Mouse (Mus musculus): ENCODE results near the gene Gramd4. TPM values are rescaled to one million over a fixed set of nuclear protein-coding genes. Genes with fewer than 3 reads are reported as not detected.

Gene Gramd4
- 13.8 and 15.2 TPM in 2 replicates for polyA plus RNA-seq (2015; fragmentation: Nextera tagmentation; extraction: Ambion mirVana)

GRCm38 (mm10) chr15:86057413-86057812, at the start of gene Gramd4:
TSS of gene Gramd4 (plus strand) at chr15:86057695.
- Histone ChIP-seq H3K4me2 (peak within 1 kb of the TSS; percentile 97), H3K27ac (peak within 1 kb of the TSS; percentile 28), H3K27me3 (replicated peaks) (no peaks in the 10 kb centered on the region), H3K9ac (peak within 1 kb of the TSS; percentile 29; the same call in 1 of the 2 replicates), H3K4me1 (peaks cover 41% of the 10 kb centered on the region), H3K4me3 (replicated peaks) (peak within 1 kb of the TSS; percentile 76), H3K9me3 (no peaks in the 10 kb centered on the region), H3K36me3 (no peaks in the 10 kb centered on the region)
- 27% methylated on average over 6 of the region's 6 CpGs for WGBS
- ATAC-seq (ENCODE audit: insufficient read depth, low FRiP score, low read depth), result no peak

- H3K4me3 ChIP-seq (replicated peaks), result no peak overlapping the region
- H3K27ac ChIP-seq, result no peak overlapping the region
- no peak for ATAC-seq (ENCODE audit: insufficient read depth, low FRiP score, low read depth)
- no peak overlapping the region for H3K4me2 ChIP-seq
- H3K9me3 ChIP-seq, result no peaks in the 10 kb centered on the region
- H3K27me3 ChIP-seq (replicated peaks), result no peaks in the 10 kb centered on the region
- no peaks in the 10 kb centered on the region for H3K36me3 ChIP-seq
- peaks cover 12% of the 10 kb centered on the region for H3K4me1 ChIP-seq
- 59% methylated on average over 2 of the region's 2 CpGs for WGBS
- no peak overlapping the region for H3K9ac ChIP-seq
These were observed 44.4 kb upstream of the Gramd4 start for GRCm38 (mm10) chr15:86013130-86013529.

DNA sequence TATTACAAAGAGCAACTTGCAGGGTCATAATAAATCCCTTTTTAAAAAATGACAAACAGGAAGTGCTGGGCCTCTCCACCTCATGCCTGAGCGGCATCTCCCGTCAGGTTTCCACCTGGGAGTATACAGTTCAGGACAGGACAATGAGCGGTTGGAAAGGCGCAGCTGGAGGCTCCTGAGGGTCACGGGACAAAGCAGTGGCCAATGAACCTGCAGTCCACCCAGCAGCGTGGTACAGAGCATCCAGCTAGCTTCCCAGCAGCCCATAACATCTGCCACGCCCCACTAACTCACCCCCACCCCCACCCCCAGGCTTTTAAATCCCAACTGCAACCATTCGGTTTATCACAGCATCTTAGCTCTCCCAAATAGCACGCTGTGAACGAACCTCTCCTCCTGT, 43.8 kb upstream of the Gramd4 start:
- 54% methylated on average over 10 of the region's 10 CpGs for WGBS
- no peak for ATAC-seq (ENCODE audit: insufficient read depth, low FRiP score, low read depth)
- Histone ChIP-seq H3K27ac (no peak overlapping the region), H3K36me3 (no peaks in the 10 kb centered on the region), H3K4me3 (replicated peaks) (no peak overlapping the region), H3K9ac (no peak overlapping the region), H3K4me1 (peaks cover 12% of the 10 kb centered on the region), H3K27me3 (replicated peaks) (no peaks in the 10 kb centered on the region), H3K4me2 (no peak overlapping the region), H3K9me3 (no peaks in the 10 kb centered on the region)

GRCm38 (mm10) chr15:86015026-86015425, 42.5 kb upstream of the Gramd4 start:
- Histone ChIP-seq H3K4me2 (no peak overlapping the region), H3K27me3 (replicated peaks) (no peaks in the 10 kb centered on the region), H3K9me3 (no peaks in the 10 kb centered on the region), H3K9ac (no peak overlapping the region), H3K27ac (no peak overlapping the region), H3K4me3 (replicated peaks) (no peak overlapping the region), H3K4me1 (peaks cover 12% of the 10 kb centered on the region), H3K36me3 (no peaks in the 10 kb centered on the region)
- 69% methylated on average over 7 of the region's 7 CpGs for WGBS
- ATAC-seq (ENCODE audit: insufficient read depth, low FRiP score, low read depth), result no peak

GRCm38 (mm10) chr15:86015860-86016541, 41.5 kb upstream of the Gramd4 start:
- H3K27ac ChIP-seq, result peak overlapping the region; percentile 26; the same call in 1 of the 2 replicates
- H3K4me1 ChIP-seq, result peaks cover 16% of the 10 kb centered on the region
- H3K9ac ChIP-seq, result no peak overlapping the region
- no peak overlapping the region for H3K4me2 ChIP-seq
- WGBS, result 56% methylated on average over 13 of the region's 13 CpGs
- ATAC-seq (ENCODE audit: insufficient read depth, low FRiP score, low read depth), result peak; percentile 67; the same call in 1 of the 2 replicates
- no peaks in the 10 kb centered on the region for H3K27me3 ChIP-seq (replicated peaks)
- no peak overlapping the region for H3K4me3 ChIP-seq (replicated peaks)
- no peaks in the 10 kb centered on the region for H3K36me3 ChIP-seq
- H3K9me3 ChIP-seq, result no peaks in the 10 kb centered on the region

GRCm38 (mm10) chr15:86017336-86017735, 40.2 kb upstream of the Gramd4 start:
- Histone ChIP-seq H3K9me3 (no peaks in the 10 kb centered on the region), H3K4me2 (no peak overlapping the region), H3K4me3 (replicated peaks) (no peak overlapping the region), H3K9ac (no peak overlapping the region), H3K27ac (no peak overlapping the region), H3K4me1 (peaks cover 24% of the 10 kb centered on the region), H3K36me3 (no peaks in the 10 kb centered on the region), H3K27me3 (replicated peaks) (no peaks in the 10 kb centered on the region)
- 89% methylated on average over 6 of the region's 6 CpGs for WGBS
- no peak for ATAC-seq (ENCODE audit: insufficient read depth, low FRiP score, low read depth)

DNA sequence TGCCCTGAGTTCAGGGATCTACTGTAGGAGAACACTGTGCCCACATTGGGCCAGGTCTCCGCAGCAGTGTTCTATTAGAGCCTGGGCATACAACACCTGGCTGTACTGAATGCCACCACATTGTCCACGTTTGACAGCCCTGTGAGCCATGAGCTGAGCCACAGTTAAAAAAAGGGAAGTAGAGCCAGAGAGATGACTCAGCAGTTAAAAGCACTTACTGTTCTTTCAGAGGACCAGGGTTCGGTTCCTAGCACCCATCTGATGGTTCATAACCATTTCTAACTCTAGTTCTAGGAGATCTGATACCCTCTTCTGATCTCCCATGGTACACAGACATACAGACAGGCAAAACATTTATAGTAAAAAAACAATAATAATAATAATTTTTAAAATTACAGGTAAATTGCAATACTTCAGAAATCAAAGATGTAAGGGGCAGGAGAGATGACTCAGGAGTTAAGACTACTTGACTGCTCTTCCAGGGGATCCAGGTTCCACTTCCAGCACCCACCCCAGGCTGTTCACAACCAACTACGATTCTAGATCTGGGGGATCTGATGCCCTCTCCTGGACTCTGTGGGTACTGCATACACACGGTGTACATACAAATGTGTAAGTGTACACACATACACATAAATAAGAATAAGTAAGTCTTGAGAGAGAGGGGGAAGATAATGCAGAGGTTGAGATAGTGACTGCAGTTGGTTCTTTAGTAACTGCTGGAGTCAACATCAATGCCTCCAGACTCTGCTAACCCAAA, 38.6 kb upstream of the Gramd4 start:
- Histone ChIP-seq H3K9ac (no peak overlapping the region), H3K4me3 (replicated peaks) (no peak overlapping the region), H3K4me2 (no peak overlapping the region), H3K36me3 (no peaks in the 10 kb centered on the region), H3K9me3 (no peaks in the 10 kb centered on the region), H3K4me1 (peaks cover 23% of the 10 kb centered on the region), H3K27me3 (replicated peaks) (no peaks in the 10 kb centered on the region), H3K27ac (no peak overlapping the region)
- no peak for ATAC-seq (ENCODE audit: insufficient read depth, low FRiP score, low read depth)
- WGBS, result 91% methylated on average over 5 of the region's 5 CpGs

GRCm38 (mm10) chr15:86020008-86020407, 37.5 kb upstream of the Gramd4 start:
- 81% methylated on average over 8 of the region's 8 CpGs for WGBS
- H3K36me3 ChIP-seq, result no peaks in the 10 kb centered on the region
- H3K4me2 ChIP-seq, result no peak overlapping the region
- no peaks in the 10 kb centered on the region for H3K27me3 ChIP-seq (replicated peaks)
- no peak overlapping the region for H3K4me3 ChIP-seq (replicated peaks)
- no peaks in the 10 kb centered on the region for H3K9me3 ChIP-seq
- H3K4me1 ChIP-seq, result peaks cover 21% of the 10 kb centered on the region
- no peak overlapping the region for H3K9ac ChIP-seq
- peak overlapping the region; percentile 57; the same call in 1 of the 2 replicates for H3K27ac ChIP-seq
- ATAC-seq (ENCODE audit: insufficient read depth, low FRiP score, low read depth), result no peak

GRCm38 (mm10) chr15:86021301-86021700, 36.2 kb upstream of the Gramd4 start:
- ATAC-seq (ENCODE audit: insufficient read depth, low FRiP score, low read depth), result peak; percentile 85
- Histone ChIP-seq H3K4me1 (peaks cover 19% of the 10 kb centered on the region), H3K4me2 (no peak overlapping the region), H3K4me3 (replicated peaks) (no peak overlapping the region), H3K9me3 (no peaks in the 10 kb centered on the region), H3K27ac (peak overlapping the region; percentile 3; the same call in 1 of the 2 replicates), H3K36me3 (no peaks in the 10 kb centered on the region), H3K27me3 (replicated peaks) (no peaks in the 10 kb centered on the region), H3K9ac (no peak overlapping the region)
- WGBS, result 21% methylated on average over 9 of the region's 9 CpGs

- H3K36me3 ChIP-seq, result no peaks in the 10 kb centered on the region
- H3K9me3 ChIP-seq, result no peaks in the 10 kb centered on the region
- ATAC-seq (ENCODE audit: insufficient read depth, low FRiP score, low read depth), result no peak
- H3K4me2 ChIP-seq, result no peak overlapping the region
- H3K4me1 ChIP-seq, result peaks cover 17% of the 10 kb centered on the region; the same call in 1 of the 2 replicates
- no peak overlapping the region for H3K27ac ChIP-seq
- H3K27me3 ChIP-seq (replicated peaks), result no peaks in the 10 kb centered on the region
- no peak overlapping the region for H3K9ac ChIP-seq
- H3K4me3 ChIP-seq (replicated peaks), result no peak overlapping the region
- 64% methylated on average over 9 of the region's 9 CpGs for WGBS
These were observed 35.5 kb upstream of the Gramd4 start for GRCm38 (mm10) chr15:86021971-86022370.

- whole genome bisulfite sequencing, result 54% methylated on average over 8 of the region's 8 CpGs
- Histone ChIP-seq H3K36me3 (peaks cover 13% of the 10 kb centered on the region), H3K27me3 (replicated peaks) (peaks cover 14% of the 10 kb centered on the region), H3K27ac (no peak overlapping the region), H3K4me2 (0 out of 2 replicates have a peak overlapping the region, but pooled peaks have one; percentile 43), H3K9ac (no peak overlapping the region), H3K4me1 (peaks cover 13% of the 10 kb centered on the region), H3K4me3 (replicated peaks) (0 out of 2 replicates have a peak overlapping the region, but pooled peaks have one; percentile 11), H3K9me3 (no peaks in the 10 kb centered on the region)
- no peak for ATAC-seq (ENCODE audit: insufficient read depth, low FRiP score, low read depth)
These were observed 29.6 kb upstream of the Gramd4 start for GRCm38 (mm10) chr15:86027871-86028270.

DNA sequence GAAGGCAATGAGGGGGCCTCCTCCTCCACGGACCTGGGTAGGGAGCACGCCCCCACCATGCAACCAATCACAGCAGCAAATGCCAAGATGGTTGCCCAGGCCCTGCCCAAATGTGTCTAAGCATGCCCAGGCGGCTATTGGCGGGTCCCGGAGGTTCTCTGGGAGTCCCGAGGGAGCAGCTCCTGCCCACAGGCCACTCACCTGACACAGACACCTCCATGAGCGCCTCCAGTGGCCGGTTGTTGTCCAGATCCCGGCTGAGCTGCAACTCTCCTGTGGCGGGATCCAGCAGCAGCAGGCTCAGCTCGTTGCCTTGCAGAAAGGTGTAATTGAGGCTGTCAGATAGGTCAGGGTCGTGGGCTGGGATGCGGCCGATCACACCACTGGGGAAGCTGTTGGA, 27.5 kb upstream of the Gramd4 start:
- H3K36me3 ChIP-seq, result peaks cover 13% of the 10 kb centered on the region
- peaks cover 28% of the 10 kb centered on the region for H3K27me3 ChIP-seq (replicated peaks)
- no peak for ATAC-seq (ENCODE audit: insufficient read depth, low FRiP score, low read depth)
- 63% methylated on average over 14 of the region's 14 CpGs for WGBS
- peak overlapping the region; percentile 43 for H3K4me2 ChIP-seq
- no peak overlapping the region for H3K27ac ChIP-seq
- peaks cover 30% of the 10 kb centered on the region for H3K4me1 ChIP-seq
- H3K9me3 ChIP-seq, result no peaks in the 10 kb centered on the region
- H3K4me3 ChIP-seq (replicated peaks), result peak overlapping the region; percentile 19
- no peak overlapping the region for H3K9ac ChIP-seq
